Mouse (Mus musculus) olfactory bulb, adult 2 months (tissue): Measurements from ENCODE around the gene Tor2a.

Source experiments
- CTCF ChIP-seq: fragments of 200-500 bp; IDR thresholded peaks from 2 replicates; pipeline ENCODE4 v1.5.1; 2012; ENCODE audit warnings: low read depth, mild to moderate bottlenecking, low read length, moderate library complexity; ENCODE audit not compliant: insufficient read depth
- POLR2A ChIP-seq: fragments of 200-500 bp; IDR thresholded peaks from 2 replicates; pipeline ENCODE4 v1.6.1; 2012; ENCODE audit warnings: mild to moderate bottlenecking, low read depth, low read length, moderate library complexity; ENCODE audit not compliant: insufficient read depth

DNA sequence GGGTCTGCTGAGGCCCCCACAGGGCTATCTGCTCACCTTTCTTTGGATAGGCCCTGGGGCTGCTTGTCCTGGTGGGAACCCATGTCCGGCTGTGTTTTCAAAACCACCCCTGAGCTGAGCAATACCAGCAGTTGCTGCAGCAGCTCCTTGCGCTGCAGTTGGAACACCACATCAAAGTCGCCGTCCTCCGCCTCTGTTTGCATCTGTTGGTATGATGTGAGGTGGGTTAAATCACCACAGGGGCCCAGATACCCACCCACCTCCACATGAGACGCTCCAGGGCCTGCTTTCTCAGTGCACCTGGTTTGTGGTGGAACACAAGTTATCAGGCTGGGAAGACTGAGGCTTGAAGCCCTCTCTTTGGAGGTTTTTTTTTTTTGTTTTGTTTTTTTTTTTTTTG, 21.0 kb downstream of the Tor2a start:
- TF ChIP-seq POLR2A = no peak
- TF ChIP-seq CTCF = no peak
